Mouse (Mus musculus): ENCODE results near the gene Ankrd42.

Gene Ankrd42

GRCm38 (mm10) chr7:92566775-92567174 lies 70.2 kb downstream of the Ankrd42 start:
- DNase-seq (ENCODE audit: low spot score in 2 of 2) = no peak

GRCm38 (mm10) chr7:92560986-92561876 lies 75.7 kb downstream of the Ankrd42 start, which contains the start of gene Ccdc90b:
TSS of gene Ccdc90b (plus strand) at chr7:92561149.
- peak; percentile 71 to 82 for DNase-seq (ENCODE audit: low spot score in 2 of 2)

GRCm38 (mm10) chr7:92558744-92559143 lies 78.2 kb downstream of the Ankrd42 start:
- DNase-seq (ENCODE audit: low spot score in 2 of 2) = no peak

GRCm38 (mm10) chr7:92550990-92551392 lies 86.0 kb downstream of the Ankrd42 start:
- no peak for DNase-seq (ENCODE audit: low spot score in 2 of 2)

GRCm38 (mm10) chr7:92550248-92550989 lies 86.5 kb downstream of the Ankrd42 start:
- no peak for DNase-seq (ENCODE audit: low spot score in 2 of 2)

GRCm38 (mm10) chr7:92546763-92547162 lies 90.2 kb downstream of the Ankrd42 start:
- DNase-seq (ENCODE audit: low spot score in 2 of 2) = no peak

- no peak for DNase-seq (ENCODE audit: low spot score in 2 of 2)
Observed at GRCm38 (mm10) chr7:92532351-92533036, 104.4 kb downstream of the Ankrd42 start.

Data from spleen, postnatal 4 days (tissue).